Mouse (Mus musculus) erythroblast, embryonic 14.5 days (primary cell): ENCODE data around the gene Vps72. TPM values are rescaled to one million over a fixed set of nuclear protein-coding genes. Genes with fewer than 3 reads are reported as not detected.
"Not testable (repeated sequence)": the region's sequence is repeated elsewhere in the genome, so short reads cannot be mapped to it uniquely, and the experiment has no call there.

Experiments
- H3K27me3 ChIP-seq: 2 replicates; pipeline ENCODE4 v1.6.1; 2012; ENCODE audit warnings: inconsistent platforms; ENCODE audit not compliant: control insufficient read depth
- H3K36me3 ChIP-seq: 2 replicates; pipeline ENCODE4 v1.6.1; 2012; ENCODE audit warnings: mild to moderate bottlenecking, inconsistent platforms; ENCODE audit not compliant: control insufficient read depth
- H3K4me1 ChIP-seq: 2 replicates; pipeline ENCODE4 v1.6.1; 2012; ENCODE audit warnings: inconsistent platforms; ENCODE audit not compliant: control insufficient read depth
- H3K4me3 ChIP-seq: replicated peaks from 2 replicates; pipeline ENCODE3; 2012; ENCODE audit warnings: moderate library complexity, mild to moderate bottlenecking, inconsistent platforms
- H3K9me3 ChIP-seq: 2 replicates; pipeline ENCODE4 v1.6.1; 2012; ENCODE audit warnings: low read length, inconsistent platforms, mixed read lengths; ENCODE audit not compliant: control insufficient read depth
- GATA1 ChIP-seq: IDR thresholded peaks from 2 replicates; pipeline ENCODE4 v1.6.1; 2012; ENCODE audit warnings: low read length, inconsistent platforms, mixed read lengths
- TAL1 ChIP-seq: IDR thresholded peaks from 3 replicates; pipeline ENCODE4 v1.6.1; 2012; ENCODE audit warnings: low read length, inconsistent platforms, mixed read lengths
- polyA plus RNA-seq: library from polyadenylated mRNA; stranded (reverse); fragments of >175 nt; gene quantifications from 2 replicates; pipeline ENCODE4 v1.2.3, GENCODE M21; 2012

Vps72 gene
- polyA plus RNA-seq, 1 experiment, result 18.2 TPM

DNA sequence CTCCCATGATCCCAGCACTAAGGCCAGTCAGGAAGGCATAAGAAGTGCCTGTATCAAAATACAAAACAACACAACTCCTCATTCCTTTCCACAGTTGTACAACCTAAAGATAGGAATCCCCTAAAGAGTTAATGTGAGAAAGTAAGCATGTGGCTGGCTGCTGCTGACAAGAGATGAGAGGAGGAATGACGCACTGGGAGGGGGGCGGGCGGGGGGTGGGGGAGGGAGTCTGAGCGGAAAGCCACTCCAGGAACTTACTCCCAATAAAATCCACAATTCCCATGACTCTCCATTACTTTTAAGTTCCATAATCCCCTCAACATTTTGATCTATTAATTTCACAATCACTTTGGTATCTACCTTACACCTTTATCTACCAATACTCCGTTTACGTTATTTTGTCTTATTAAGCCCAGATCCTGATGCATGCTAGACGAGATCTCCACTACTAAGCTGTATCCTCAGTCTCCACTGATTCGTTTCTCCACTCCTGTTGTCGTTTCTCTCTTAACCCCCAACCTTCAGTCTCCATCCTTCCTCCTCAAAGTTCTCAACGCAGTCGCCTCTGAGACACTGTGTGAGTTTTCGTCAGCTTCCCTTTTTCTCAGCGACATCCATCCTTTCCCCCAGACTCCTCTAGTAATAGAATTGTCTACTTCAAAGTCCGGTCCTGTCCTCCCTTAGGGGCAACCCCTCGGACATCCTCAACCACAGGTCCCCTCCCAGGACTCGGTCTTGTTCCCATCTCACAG is 5.1 kb upstream of the Vps72 start:
- no peaks in the 10 kb centered on the region for H3K9me3 ChIP-seq
- H3K36me3 ChIP-seq, result peaks cover 31% of the 10 kb centered on the region
- H3K27me3 ChIP-seq, result no peaks in the 10 kb centered on the region
- H3K4me3 ChIP-seq, result peak overlapping the region; percentile 87
- H3K4me1 ChIP-seq, result peaks cover 70% of the 10 kb centered on the region
- TF ChIP-seq GATA1 (no peak), TAL1 (no peak)

DNA sequence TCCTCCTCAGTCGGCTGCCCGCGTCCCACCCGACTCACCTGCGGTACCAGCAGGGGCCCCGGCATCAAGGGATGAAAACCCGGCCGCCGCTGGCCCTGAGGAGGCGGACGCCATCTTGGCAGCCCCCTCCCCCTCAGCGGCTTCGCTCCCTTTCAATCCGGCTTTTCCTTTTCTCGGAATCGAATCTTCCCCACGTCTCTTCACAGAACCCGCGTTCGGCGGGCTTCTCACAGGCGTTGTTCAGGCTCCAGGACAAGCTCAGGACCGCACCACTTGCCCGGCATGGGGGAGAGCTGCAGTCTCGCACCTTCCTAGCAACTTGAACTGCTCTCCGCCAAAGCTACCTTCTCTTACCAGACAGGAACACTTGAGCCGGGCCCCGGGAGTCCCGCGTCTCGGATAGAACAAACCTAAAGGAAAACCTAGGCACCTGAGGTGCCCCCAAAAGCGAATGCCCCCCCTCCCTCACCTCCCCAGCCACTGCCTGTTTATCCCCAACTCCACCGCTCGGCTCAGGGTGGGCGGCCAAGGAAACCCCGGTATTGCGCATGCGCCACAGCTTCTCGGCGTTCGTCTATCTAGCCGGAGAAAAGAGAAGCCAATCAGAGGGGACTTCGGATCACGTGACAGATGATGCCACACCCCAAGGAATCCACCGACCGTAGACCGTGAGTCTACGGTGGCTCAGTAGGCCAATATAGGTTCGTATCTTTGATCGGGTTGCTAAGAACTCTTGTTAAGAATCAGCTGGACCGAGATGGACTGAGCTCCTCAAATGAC is 4.3 kb upstream of the Vps72 start, which contains the start of gene Pip5k1a:
Gene Pip5k1a (minus strand): TSS at position 593 of the 780 bp plus-strand sequence.
- Histone ChIP-seq H3K4me3 (peak within 1 kb of the TSS; percentile 87), H3K27me3 (no peaks in the 10 kb centered on the region), H3K36me3 (peaks cover 23% of the 10 kb centered on the region), H3K9me3 (no peaks in the 10 kb centered on the region), H3K4me1 (peaks cover 72% of the 10 kb centered on the region)
- TF ChIP-seq GATA1 (peak; percentile 10; the same call in 1 of the 2 replicates), TAL1 (no peak)

DNA sequence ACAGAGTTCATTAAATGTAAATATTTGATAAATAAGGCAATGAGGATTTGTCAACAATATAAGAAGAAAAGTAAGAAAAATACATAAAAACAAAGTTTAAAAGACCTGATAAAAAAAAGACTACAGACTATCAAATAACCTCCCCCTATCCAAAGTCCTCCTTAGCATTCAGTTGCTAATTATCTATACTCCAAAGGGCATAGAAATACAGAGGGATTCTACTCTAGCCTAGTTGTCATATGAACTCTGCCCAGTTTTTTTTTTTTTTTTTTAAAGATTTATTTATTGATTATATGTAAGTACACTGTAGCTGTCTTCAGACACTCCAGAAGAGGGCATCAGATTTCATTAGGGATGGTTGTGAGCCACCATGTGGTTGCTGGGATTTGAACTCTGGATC is 3.5 kb upstream of the Vps72 start:
- not testable (repeated sequence) for H3K27me3 ChIP-seq, H3K9me3 ChIP-seq
- peak overlapping the region; percentile 87 for H3K4me3 ChIP-seq
- peaks cover 71% of the 10 kb centered on the region for H3K4me1 ChIP-seq
- H3K36me3 ChIP-seq, result peaks cover 15% of the 10 kb centered on the region

DNA sequence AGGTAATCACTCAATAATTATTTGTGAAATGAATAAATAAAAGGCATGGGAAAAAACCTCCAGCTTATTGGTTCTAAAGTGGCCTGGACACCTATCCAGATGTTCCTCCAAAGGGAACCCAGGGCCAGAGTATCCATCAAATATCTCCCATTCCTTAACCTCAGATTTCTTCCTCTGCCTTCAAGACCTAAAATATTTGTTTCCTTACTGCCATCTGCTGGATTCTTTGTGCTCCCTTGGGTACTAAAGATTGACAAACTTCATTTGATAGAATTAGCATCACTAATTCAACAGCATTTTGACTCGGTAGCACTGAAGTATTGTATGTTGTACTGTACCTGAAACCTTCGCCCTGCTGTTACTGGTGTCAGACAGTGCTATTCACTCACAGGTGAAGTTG is 2.9 kb upstream of the Vps72 start:
- H3K4me1 ChIP-seq, result peaks cover 71% of the 10 kb centered on the region

DNA sequence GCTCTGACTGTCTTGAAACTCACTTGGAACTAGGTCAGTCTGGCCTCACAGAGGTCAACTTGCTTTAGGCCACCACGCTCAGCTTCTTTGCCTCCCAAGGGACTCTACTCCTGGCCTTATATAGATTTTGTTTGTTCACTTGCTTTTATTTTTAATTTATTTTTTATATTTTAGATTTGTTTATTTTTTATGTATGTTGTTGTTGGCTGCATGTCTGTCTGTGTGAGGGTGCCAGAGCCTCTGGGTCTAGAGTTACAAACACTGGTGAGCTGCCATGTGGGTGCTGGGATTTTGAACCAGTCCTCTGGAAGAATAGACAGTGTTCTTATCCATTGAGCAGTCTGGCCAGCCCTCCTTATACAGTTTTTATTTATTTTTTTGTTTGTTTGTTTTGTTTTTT is 1.9 kb downstream of the Vps72 start:
- Histone ChIP-seq H3K9me3 (no peaks in the 10 kb centered on the region), H3K27me3 (no peaks in the 10 kb centered on the region), H3K4me3 (peak overlapping the region; percentile 94), H3K4me1 (peaks cover 43% of the 10 kb centered on the region), H3K36me3 (peaks cover 24% of the 10 kb centered on the region)
- TF ChIP-seq GATA1, result no peak
- no peak for TF ChIP-seq TAL1

More for the DNA sequence above, 2.9 kb upstream of the Vps72 start:
- TF ChIP-seq GATA1 (no peak), TAL1 (no peak)
- H3K27me3 ChIP-seq, result no peaks in the 10 kb centered on the region
- no peak overlapping the region for H3K4me3 ChIP-seq
- H3K9me3 ChIP-seq, result no peaks in the 10 kb centered on the region
- peaks cover 12% of the 10 kb centered on the region for H3K36me3 ChIP-seq

DNA sequence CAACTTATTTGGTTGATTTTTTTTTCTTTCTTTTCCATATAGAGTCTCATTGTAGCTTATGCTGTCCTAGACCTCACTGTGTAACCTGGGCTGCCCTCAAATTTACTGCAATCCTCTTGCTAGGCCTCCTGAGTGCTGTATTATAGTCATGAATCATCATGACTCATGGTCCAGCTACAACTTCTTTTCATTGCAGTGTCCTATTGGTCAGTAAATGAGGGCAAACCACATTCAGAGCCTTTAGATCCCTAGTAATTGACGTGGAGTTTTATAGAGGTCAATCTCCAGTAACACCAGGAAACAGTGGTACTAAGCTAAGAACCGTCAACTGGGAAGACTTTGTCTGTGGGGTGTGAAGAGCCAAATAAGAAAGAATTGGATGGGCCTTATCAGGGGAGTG is 6.9 kb downstream of the Vps72 start:
- H3K9me3 ChIP-seq, result no peaks in the 10 kb centered on the region
- H3K36me3 ChIP-seq, result peaks cover 69% of the 10 kb centered on the region
- peaks cover 2% of the 10 kb centered on the region; the same call in 1 of the 2 replicates for H3K4me1 ChIP-seq
- no peak overlapping the region for H3K4me3 ChIP-seq
- TF ChIP-seq GATA1 (no peak), TAL1 (no peak)
- no peaks in the 10 kb centered on the region for H3K27me3 ChIP-seq

DNA sequence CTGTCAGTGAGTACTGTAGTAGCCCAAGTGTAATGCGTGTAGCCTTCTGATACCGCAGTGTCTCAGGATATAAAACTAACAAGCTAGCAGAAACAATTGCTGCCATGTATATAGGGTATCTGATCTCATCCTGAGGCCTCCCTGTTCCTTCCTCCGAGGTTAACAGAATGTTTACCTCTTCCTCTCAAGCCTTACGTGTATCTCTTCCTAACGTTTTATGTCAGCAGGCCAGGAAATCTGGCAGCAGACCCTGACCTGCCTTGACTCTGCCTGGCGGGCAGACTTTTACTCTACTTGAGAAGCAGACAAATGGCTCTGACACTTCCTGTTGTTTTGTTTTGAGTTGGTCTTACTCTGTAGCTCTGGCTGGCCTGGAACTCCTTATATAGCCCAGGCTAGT is 10.8 kb downstream of the Vps72 start:
- no peak for TF ChIP-seq TAL1
- no peak for TF ChIP-seq GATA1

DNA sequence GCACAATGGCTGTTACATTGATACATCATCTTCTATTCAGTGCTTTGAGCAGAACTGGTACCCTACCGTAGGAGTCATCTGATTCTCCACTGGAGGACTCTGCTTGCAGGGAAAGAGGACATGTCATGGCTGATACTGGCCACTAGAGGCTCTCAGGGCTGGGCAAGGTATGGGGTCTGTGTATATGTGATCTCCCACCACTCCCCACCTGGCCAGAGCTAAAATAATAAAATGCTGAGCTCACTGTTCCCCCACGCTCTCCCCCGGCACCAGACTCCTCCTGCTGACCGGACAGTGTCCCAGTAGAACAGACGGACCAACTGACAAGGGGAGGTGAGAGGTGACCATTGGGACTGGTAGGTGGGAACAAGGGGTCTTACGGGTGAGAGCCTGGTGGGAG is 13.4 kb downstream of the Vps72 start, which contains the start of gene Tmod4:
Gene Tmod4 (plus strand): TSS at position 231 of the 400 bp plus-strand sequence.
- peaks cover 74% of the 10 kb centered on the region for H3K36me3 ChIP-seq
- H3K4me1 ChIP-seq, result no peaks in the 10 kb centered on the region
- no peak within 1 kb of the TSS for H3K4me3 ChIP-seq
- H3K27me3 ChIP-seq, result no peaks in the 10 kb centered on the region
- TF ChIP-seq GATA1, result no peak
- TF ChIP-seq TAL1, result no peak
- no peaks in the 10 kb centered on the region for H3K9me3 ChIP-seq

More for the DNA sequence above, 10.8 kb downstream of the Vps72 start:
- H3K27me3 ChIP-seq, result no peaks in the 10 kb centered on the region
- no peaks in the 10 kb centered on the region for H3K4me1 ChIP-seq
- H3K36me3 ChIP-seq, result peaks cover 73% of the 10 kb centered on the region
- no peak overlapping the region for H3K4me3 ChIP-seq
- H3K9me3 ChIP-seq, result no peaks in the 10 kb centered on the region

DNA sequence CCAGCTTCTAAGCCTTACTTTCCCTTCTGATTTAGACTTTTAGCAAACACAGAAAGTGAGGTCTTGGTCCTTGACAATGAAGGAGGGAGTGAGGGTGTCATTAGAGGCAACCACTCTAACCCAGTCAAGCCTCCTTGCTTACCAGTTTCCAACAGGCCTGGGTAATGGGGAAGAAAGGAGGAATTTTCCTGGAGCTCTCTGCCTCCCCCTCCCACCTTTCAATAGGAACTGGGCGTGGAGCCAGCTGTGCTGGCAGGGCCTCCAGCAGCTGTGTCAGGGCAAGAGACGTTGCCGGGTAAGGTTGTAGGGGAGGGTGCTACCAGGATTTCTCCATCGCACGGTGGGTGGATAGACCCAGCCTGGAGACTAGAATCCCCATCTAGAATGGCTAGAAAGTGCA is 14.2 kb downstream of the Vps72 start:
- no peak for TF ChIP-seq TAL1
- TF ChIP-seq GATA1, result no peak
- H3K36me3 ChIP-seq, result peaks cover 74% of the 10 kb centered on the region
- no peak overlapping the region for H3K4me3 ChIP-seq
- H3K9me3 ChIP-seq, result no peaks in the 10 kb centered on the region
- 0 out of 2 replicates have a peak, but pooled peaks cover under 1% of the 10 kb centered on the region for H3K4me1 ChIP-seq
- no peaks in the 10 kb centered on the region for H3K27me3 ChIP-seq
